Mouse (Mus musculus): ENCODE data around the gene Nop14. TPM values are rescaled to one million over a fixed set of nuclear protein-coding genes. Genes with fewer than 3 reads are reported as not detected.

Gene Nop14
- polyA plus RNA-seq, 1 experiment from 2014 or later = 20.6 TPM

DNA sequence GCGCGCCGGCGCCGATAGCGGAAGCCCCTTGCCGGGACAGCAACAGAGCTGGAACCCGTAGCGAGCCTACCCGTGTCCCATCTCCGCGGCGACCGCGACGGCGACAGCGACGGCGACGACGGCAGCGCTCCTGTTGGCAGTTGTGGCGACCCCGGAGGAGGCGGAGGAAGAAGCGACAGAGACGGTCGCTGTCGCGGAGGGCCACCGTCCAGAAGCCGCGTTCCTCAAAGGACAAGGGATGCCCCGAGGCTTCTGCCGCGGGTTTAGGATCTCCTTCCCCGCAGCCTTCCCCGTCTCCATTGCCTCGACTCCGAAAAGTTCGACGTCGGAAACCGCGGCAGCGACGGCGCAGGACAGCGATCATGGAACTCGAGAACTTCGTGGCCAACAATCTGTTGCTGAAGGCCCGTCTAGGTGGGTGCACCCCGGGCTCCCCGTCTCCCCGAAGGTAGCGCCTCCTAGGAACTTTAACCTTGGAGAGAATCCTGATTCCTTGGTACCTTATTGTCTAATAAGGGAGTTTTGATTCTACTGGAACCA is 713 bp upstream of the Nop14 start:
- ATAC-seq = no peak
- H3K9me3 ChIP-seq (replicated peaks; ENCODE audit: control insufficient read depth, low read length, poor library complexity, severe bottlenecking) = no peaks in the 10 kb centered on the region
- peaks cover 8% of the 10 kb centered on the region for H3K4me1 ChIP-seq (ENCODE audit: control insufficient read depth, insufficient read depth, low read length)
- peak overlapping the region; percentile 73 for H3K9ac ChIP-seq (ENCODE audit: low read depth, low read length)
- H3K36me3 ChIP-seq (ENCODE audit: control insufficient read depth, insufficient read depth, low read length) = peaks cover 9% of the 10 kb centered on the region; the same call in 1 of the 2 replicates
- no peaks in the 10 kb centered on the region for H3K27me3 ChIP-seq (ENCODE audit: control insufficient read depth, insufficient read depth, low read depth, low read length)
- peak overlapping the region; percentile 62 for H3K4me2 ChIP-seq (ENCODE audit: low read length)
- peak overlapping the region; percentile 82 for H3K27ac ChIP-seq (ENCODE audit: low read length)
- H3K4me3 ChIP-seq (ENCODE audit: low read depth, low read length) = peak overlapping the region; percentile 59
- under 1% methylated on average over 57 of the region's 57 CpGs for WGBS

DNA sequence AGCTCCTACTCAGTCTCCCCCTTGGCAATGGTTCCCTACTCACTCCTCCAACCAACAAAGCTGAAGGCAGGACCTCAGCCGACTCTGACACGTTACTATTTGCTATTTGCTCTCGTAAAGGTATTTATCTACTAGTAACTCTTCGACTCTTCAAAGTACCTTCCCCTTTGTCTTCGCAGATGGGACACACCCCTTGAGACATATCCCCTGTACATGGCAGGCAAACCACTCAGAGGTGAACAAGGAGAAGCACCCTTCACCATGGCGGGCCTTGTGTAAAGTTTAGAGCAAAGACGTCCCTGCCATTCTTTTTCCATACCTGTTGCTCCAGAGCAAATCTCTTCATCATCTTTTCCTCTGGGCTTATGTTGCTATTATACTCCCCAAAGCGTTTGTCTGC is 2.4 kb downstream of the Nop14 start:
- Histone ChIP-seq H3K9me3 (replicated peaks; ENCODE audit: control insufficient read depth, low read length, poor library complexity, severe bottlenecking) (no peaks in the 10 kb centered on the region), H3K27me3 (ENCODE audit: control insufficient read depth, insufficient read depth, low read depth, low read length) (no peaks in the 10 kb centered on the region), H3K4me1 (ENCODE audit: control insufficient read depth, insufficient read depth, low read length) (peaks cover 8% of the 10 kb centered on the region), H3K27ac (ENCODE audit: low read length) (no peak overlapping the region), H3K4me2 (ENCODE audit: low read length) (no peak overlapping the region), H3K36me3 (ENCODE audit: control insufficient read depth, insufficient read depth, low read length) (peaks cover 29% of the 10 kb centered on the region), H3K4me3 (ENCODE audit: low read depth, low read length) (no peak overlapping the region), H3K9ac (ENCODE audit: low read depth, low read length) (no peak overlapping the region)
- 96% methylated on average over 8 of the region's 8 CpGs for WGBS
- no peak for ATAC-seq

DNA sequence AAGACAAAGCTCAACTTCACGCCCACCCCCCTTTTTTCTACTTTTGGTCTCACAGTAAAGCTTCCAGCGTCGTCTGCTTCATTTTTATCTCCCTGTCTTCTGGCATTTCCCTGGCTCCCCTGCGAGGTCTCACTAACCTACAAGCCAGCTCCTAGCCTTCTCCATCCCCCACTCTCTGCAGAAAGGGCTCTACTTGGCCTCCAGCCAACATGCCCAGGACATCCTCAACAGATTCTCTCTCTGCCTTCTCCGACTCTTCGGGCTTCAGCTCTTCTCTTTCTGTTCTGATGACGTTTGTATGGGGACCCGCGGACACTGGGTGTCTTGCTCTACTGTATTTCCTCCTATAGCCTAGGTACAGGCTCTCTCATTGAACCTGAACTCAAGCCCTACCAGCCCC is 5.1 kb downstream of the Nop14 start:
- Histone ChIP-seq H3K4me3 (ENCODE audit: low read depth, low read length) (no peak overlapping the region), H3K4me1 (ENCODE audit: control insufficient read depth, insufficient read depth, low read length) (peaks cover 8% of the 10 kb centered on the region), H3K9ac (ENCODE audit: low read depth, low read length) (no peak overlapping the region), H3K9me3 (replicated peaks; ENCODE audit: control insufficient read depth, low read length, poor library complexity, severe bottlenecking) (no peaks in the 10 kb centered on the region), H3K36me3 (ENCODE audit: control insufficient read depth, insufficient read depth, low read length) (peaks cover 54% of the 10 kb centered on the region), H3K4me2 (ENCODE audit: low read length) (no peak overlapping the region), H3K27me3 (ENCODE audit: control insufficient read depth, insufficient read depth, low read depth, low read length) (no peaks in the 10 kb centered on the region), H3K27ac (ENCODE audit: low read length) (no peak overlapping the region)
- ATAC-seq = no peak
- WGBS = 91% methylated on average over 9 of the region's 9 CpGs

DNA sequence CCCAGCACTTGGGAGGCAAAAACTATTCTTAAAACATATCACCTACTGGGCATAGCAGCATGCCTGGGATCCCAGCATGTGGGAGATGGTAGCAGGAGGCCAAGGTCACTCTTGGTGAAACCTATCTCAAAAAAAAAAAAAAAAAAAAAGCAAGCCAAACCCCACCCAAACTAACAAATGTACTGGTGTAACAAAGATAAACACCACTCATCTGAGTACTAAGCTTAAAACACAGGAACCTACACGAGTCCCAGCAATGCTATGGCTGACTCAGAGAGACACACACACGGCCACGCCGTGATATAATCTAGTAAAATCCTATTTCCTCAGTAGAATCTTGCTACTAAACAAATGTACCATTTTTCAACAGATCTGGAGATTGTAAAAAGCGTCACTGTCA is 7.0 kb downstream of the Nop14 start:
- 97% methylated on average over 5 of the region's 5 CpGs for WGBS
- Histone ChIP-seq H3K9me3 (replicated peaks; ENCODE audit: control insufficient read depth, low read length, poor library complexity, severe bottlenecking) (no peaks in the 10 kb centered on the region), H3K9ac (ENCODE audit: low read depth, low read length) (no peak overlapping the region), H3K27me3 (ENCODE audit: control insufficient read depth, insufficient read depth, low read depth, low read length) (no peaks in the 10 kb centered on the region), H3K27ac (ENCODE audit: low read length) (no peak overlapping the region), H3K36me3 (ENCODE audit: control insufficient read depth, insufficient read depth, low read length) (peaks cover 73% of the 10 kb centered on the region), H3K4me3 (ENCODE audit: low read depth, low read length) (no peak overlapping the region), H3K4me2 (ENCODE audit: low read length) (no peak overlapping the region), H3K4me1 (ENCODE audit: control insufficient read depth, insufficient read depth, low read length) (no peaks in the 10 kb centered on the region)
- no peak for ATAC-seq

DNA sequence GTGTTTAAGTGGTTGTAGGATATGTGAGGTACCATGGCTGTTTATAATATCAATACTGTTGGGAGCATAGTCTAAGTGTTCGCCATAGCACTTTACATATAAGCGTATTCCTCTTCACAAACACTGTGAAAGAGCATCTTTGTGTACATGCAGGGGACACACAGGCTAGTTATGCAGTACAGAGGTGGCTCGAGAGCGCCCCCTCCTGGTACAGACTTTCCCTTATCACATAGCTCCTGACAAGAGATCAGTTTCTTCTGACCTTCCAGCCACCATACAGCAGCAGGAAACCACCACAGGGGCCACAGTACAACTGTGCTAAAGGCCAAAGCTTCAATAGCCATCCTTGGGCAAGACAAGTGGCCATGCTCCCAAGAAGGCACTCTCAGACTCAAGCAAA is 12.4 kb downstream of the Nop14 start:
- Histone ChIP-seq H3K9ac (ENCODE audit: low read depth, low read length) (no peak overlapping the region), H3K27me3 (ENCODE audit: control insufficient read depth, insufficient read depth, low read depth, low read length) (no peaks in the 10 kb centered on the region), H3K36me3 (ENCODE audit: control insufficient read depth, insufficient read depth, low read length) (peaks cover 69% of the 10 kb centered on the region), H3K4me2 (ENCODE audit: low read length) (no peak overlapping the region), H3K4me3 (ENCODE audit: low read depth, low read length) (no peak overlapping the region), H3K27ac (ENCODE audit: low read length) (no peak overlapping the region), H3K9me3 (replicated peaks; ENCODE audit: control insufficient read depth, low read length, poor library complexity, severe bottlenecking) (no peaks in the 10 kb centered on the region), H3K4me1 (ENCODE audit: control insufficient read depth, insufficient read depth, low read length) (no peaks in the 10 kb centered on the region)
- ATAC-seq = no peak
- WGBS = 55% methylated on average over 4 of the region's 4 CpGs

DNA sequence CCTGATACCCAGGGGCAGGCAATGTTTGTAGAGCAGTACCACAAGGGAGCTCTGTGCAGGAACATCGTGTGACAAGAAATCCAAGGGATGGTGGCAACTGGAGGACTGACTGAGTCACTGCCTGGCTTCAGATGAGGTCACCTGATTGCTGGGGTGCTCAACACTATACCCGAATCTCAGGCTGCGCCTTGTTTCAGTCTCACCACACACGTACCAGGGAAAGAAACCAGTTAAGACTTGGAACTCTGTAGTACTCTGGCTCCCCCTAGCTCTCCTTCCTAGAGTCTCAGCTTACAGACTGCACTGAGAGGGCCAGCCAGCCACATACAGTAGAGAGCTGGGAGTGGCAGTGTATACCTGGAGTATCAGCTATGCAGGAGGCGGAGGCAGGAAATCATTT is 17.0 kb downstream of the Nop14 start:
- peak; percentile 58; the same call in 1 of the 2 replicates for ATAC-seq
- Histone ChIP-seq H3K4me3 (ENCODE audit: low read depth, low read length) (no peak overlapping the region), H3K9me3 (replicated peaks; ENCODE audit: control insufficient read depth, low read length, poor library complexity, severe bottlenecking) (no peaks in the 10 kb centered on the region), H3K4me1 (ENCODE audit: control insufficient read depth, insufficient read depth, low read length) (no peaks in the 10 kb centered on the region), H3K36me3 (ENCODE audit: control insufficient read depth, insufficient read depth, low read length) (peaks cover 38% of the 10 kb centered on the region), H3K27ac (ENCODE audit: low read length) (no peak overlapping the region), H3K27me3 (ENCODE audit: control insufficient read depth, insufficient read depth, low read depth, low read length) (no peaks in the 10 kb centered on the region), H3K4me2 (ENCODE audit: low read length) (no peak overlapping the region), H3K9ac (ENCODE audit: low read depth, low read length) (no peak overlapping the region)
- 75% methylated on average over 5 of the region's 5 CpGs for WGBS

DNA sequence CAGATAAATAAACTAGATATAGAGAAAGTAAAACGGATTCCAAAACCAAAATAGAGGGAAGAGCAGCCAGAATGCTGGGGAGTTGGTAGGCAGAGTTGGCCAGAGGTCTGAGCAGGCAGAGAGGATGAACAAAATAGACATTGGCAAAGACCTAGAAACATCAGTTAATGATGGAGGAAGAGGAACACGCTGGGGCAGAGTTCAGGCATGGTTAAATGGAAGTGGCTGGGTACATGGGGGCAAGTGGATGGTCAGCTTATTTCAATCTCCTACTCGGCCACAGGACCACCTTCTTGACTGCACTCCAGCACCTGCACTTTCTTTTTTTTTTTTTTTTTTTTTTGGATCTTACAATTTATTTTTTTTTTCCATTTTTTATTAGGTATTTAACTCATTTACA is 18.0 kb downstream of the Nop14 start:
- H3K9ac ChIP-seq (ENCODE audit: low read depth, low read length) = no peak overlapping the region
- no peak overlapping the region for H3K27ac ChIP-seq (ENCODE audit: low read length)
- peaks cover 3% of the 10 kb centered on the region; the same call in 1 of the 2 replicates for H3K4me1 ChIP-seq (ENCODE audit: control insufficient read depth, insufficient read depth, low read length)
- peaks cover 34% of the 10 kb centered on the region for H3K36me3 ChIP-seq (ENCODE audit: control insufficient read depth, insufficient read depth, low read length)
- 96% methylated on average over 3 of the region's 3 CpGs for WGBS
- no peak for ATAC-seq
- no peak overlapping the region for H3K4me3 ChIP-seq (ENCODE audit: low read depth, low read length)
- no peaks in the 10 kb centered on the region for H3K9me3 ChIP-seq (replicated peaks; ENCODE audit: control insufficient read depth, low read length, poor library complexity, severe bottlenecking)
- H3K27me3 ChIP-seq (ENCODE audit: control insufficient read depth, insufficient read depth, low read depth, low read length) = no peaks in the 10 kb centered on the region
- no peak overlapping the region for H3K4me2 ChIP-seq (ENCODE audit: low read length)

DNA sequence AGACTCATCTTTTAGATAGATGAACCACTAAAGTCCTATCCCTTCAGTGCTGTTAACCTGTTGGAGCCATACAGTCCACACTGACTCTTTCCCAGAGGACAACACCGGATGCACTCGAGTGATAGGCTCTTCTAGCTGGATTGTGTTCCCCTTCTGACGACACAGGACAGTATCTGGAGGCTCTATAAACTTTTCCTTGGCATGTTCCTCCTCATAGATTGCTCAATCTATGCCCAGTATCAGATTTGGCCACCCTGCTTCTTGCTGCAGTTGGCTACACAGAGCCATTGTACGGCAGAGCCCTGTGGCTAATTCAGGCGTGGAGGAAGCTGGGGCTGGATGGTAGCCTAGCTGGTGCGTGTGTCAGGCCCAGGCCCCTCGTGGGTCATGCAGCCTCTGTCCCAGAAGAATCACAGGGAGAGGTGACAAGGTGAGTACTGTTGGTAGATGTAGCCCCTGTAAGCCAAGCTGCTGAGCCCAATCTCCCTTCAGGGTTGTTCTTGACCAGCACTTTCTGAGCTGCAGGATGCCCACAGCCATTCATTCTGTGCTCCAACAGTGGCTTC is 22.3 kb downstream of the Nop14 start:
- 80% methylated on average over 7 of the region's 7 CpGs for WGBS
- no peak overlapping the region for H3K9ac ChIP-seq (ENCODE audit: low read depth, low read length)
- H3K27ac ChIP-seq (ENCODE audit: low read length) = no peak overlapping the region

DNA sequence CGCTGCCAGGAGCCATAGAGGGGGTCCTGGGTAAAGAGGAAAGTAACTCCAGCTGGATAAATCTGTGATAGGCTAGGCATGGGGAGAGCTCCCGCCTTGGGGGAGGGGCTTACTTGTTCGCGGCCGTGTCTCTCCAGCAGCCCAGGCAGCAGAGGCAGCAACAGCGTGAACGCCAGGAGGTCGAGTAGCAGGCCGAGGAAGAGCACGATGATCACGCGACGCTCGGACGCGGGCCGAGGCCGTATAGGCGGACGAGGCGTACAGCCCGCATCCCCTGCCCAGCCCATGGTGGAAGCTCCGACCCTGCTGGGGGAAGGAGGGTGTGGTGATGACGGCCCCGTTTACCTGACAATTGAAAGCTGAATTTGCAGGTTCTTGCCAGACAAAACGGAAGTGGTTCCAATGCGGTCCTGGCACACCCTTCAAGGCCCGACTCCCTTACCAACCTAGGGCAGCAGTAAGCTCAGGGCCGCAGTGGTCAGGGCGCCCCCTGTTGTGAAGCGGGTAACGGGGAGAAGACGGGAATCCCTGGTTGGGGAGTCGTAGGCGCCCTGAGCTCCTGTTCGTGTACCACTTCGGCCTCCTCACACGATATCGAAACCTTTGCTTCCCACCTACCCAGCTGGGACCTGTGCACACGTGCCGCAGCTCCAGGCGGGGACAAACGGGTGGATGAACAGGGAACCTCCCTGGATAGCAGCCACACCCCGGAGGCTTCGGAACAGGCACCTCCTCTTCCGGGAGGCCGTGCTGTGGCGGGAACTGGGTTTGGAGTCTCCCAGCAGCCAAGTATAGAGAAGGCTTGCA is 23.3 kb downstream of the Nop14 start, which contains the start of gene Mfsd10:
Gene Mfsd10, minus strand, starts transcription at position 732 of the 807 bp plus-strand sequence.
- Histone ChIP-seq H3K4me2 (ENCODE audit: low read length) (peak within 1 kb of the TSS; percentile 68), H3K4me3 (ENCODE audit: low read depth, low read length) (peak within 1 kb of the TSS; percentile 45), H3K27ac (ENCODE audit: low read length) (peak within 1 kb of the TSS; percentile 93), H3K36me3 (ENCODE audit: control insufficient read depth, insufficient read depth, low read length) (peaks cover 25% of the 10 kb centered on the region), H3K27me3 (ENCODE audit: control insufficient read depth, insufficient read depth, low read depth, low read length) (no peaks in the 10 kb centered on the region), H3K9me3 (replicated peaks; ENCODE audit: control insufficient read depth, low read length, poor library complexity, severe bottlenecking) (no peaks in the 10 kb centered on the region), H3K9ac (ENCODE audit: low read depth, low read length) (peak within 1 kb of the TSS; percentile 87), H3K4me1 (ENCODE audit: control insufficient read depth, insufficient read depth, low read length) (peaks cover 11% of the 10 kb centered on the region)
- under 1% methylated on average over 47 of the region's 48 CpGs for WGBS
- ATAC-seq = peak; percentile 94

More for the DNA sequence above, 22.3 kb downstream of the Nop14 start:
- Histone ChIP-seq H3K36me3 (ENCODE audit: control insufficient read depth, insufficient read depth, low read length) (peaks cover 19% of the 10 kb centered on the region), H3K27me3 (ENCODE audit: control insufficient read depth, insufficient read depth, low read depth, low read length) (no peaks in the 10 kb centered on the region), H3K4me1 (ENCODE audit: control insufficient read depth, insufficient read depth, low read length) (peaks cover 11% of the 10 kb centered on the region), H3K4me3 (ENCODE audit: low read depth, low read length) (no peak overlapping the region), H3K9me3 (replicated peaks; ENCODE audit: control insufficient read depth, low read length, poor library complexity, severe bottlenecking) (no peaks in the 10 kb centered on the region), H3K4me2 (ENCODE audit: low read length) (no peak overlapping the region)
- ATAC-seq = no peak

All from midbrain, embryonic 16.5 days (tissue).